Mouse (Mus musculus) G1E (cell line): ENCODE data around the gene Gipc3. TPM values are rescaled to one million over a fixed set of nuclear protein-coding genes. Genes with fewer than 3 reads are reported as not detected.

Experiments used
- ATAC-seq: 2 replicates; pipeline ENCODE4 v1.8.0; 2016; ENCODE audit warnings: mild to moderate bottlenecking; ENCODE audit not compliant: insufficient number of reproducible peaks, poor library complexity, low FRiP score, severe bottlenecking; ENCODE audit errors: extremely low read depth
- DNase-seq: peaks from one replicate; pipeline ENCODE4 v3.0.0; 2012; ENCODE audit warnings: low spot score
- H3K27me3 ChIP-seq: 2 replicates; pipeline ENCODE4 v1.6.1; 2012; ENCODE audit warnings: mild to moderate bottlenecking, low read length, inconsistent platforms; ENCODE audit not compliant: insufficient read depth
- H3K36me3 ChIP-seq: replicated peaks from 2 replicates; pipeline ENCODE3; 2012; ENCODE audit warnings: mild to moderate bottlenecking, inconsistent platforms
- H3K4me1 ChIP-seq: 2 replicates; pipeline ENCODE4 v1.6.1; 2012; ENCODE audit warnings: low read depth, low read length, inconsistent platforms, mixed read lengths; ENCODE audit not compliant: insufficient read depth
- H3K4me3 ChIP-seq: 2 replicates; pipeline ENCODE4 v1.5.1; 2012; ENCODE audit warnings: low read depth, mild to moderate bottlenecking, inconsistent platforms, low read length, moderate library complexity, mixed read lengths
- H3K9me3 ChIP-seq: replicated peaks from 2 replicates; pipeline ENCODE4 v1.6.1; 2012; ENCODE audit warnings: inconsistent platforms
- CTCF ChIP-seq: IDR thresholded peaks from 2 replicates; pipeline ENCODE4 v1.5.1; 2012; ENCODE audit warnings: low read depth, low read length, inconsistent platforms, mixed read lengths
- GATA1 ChIP-seq: IDR thresholded peaks from 2 replicates; pipeline ENCODE4 v1.6.1; 2012; ENCODE audit warnings: borderline replicate concordance, low read length, inconsistent platforms, mixed read lengths
- GATA2 ChIP-seq: IDR thresholded peaks from 2 replicates; pipeline ENCODE4 v1.6.1; 2012; ENCODE audit warnings: low read depth, low read length, inconsistent platforms, borderline replicate concordance
- POLR2AphosphoS5 ChIP-seq: IDR thresholded peaks from 2 replicates; pipeline ENCODE4 v1.6.1; 2012; ENCODE audit warnings: low read depth, low read length, inconsistent platforms; ENCODE audit not compliant: insufficient replicate concordance
- TAL1 ChIP-seq: conservative IDR thresholded peaks from 2 replicates; pipeline ENCODE4 v1.6.1; 2012; ENCODE audit warnings: low read depth, low read length, inconsistent platforms, mixed read lengths
- polyA plus RNA-seq: library from polyadenylated mRNA; stranded (reverse); fragments of >175 nt; gene quantifications from 2 replicates; pipeline ENCODE4 v1.2.3, GENCODE M21; 2012
- total RNA-seq, 2 experiments: library from RNA; stranded (forward) in 1 of 2; stranded (reverse) in 1 of 2; fragments of 200-1000 nt in 1 of 2; fragments of >200 nt in 1 of 2; fragmentation: Nextera tagmentation in 1 of 2; gene quantifications; 2 replicates each; pipeline ENCODE4 v1.2.3; 2014 to 2017

Gene Gipc3
- total and polyA plus RNA-seq, 3 experiments, result 0.11 TPM; not detected in 2

DNA sequence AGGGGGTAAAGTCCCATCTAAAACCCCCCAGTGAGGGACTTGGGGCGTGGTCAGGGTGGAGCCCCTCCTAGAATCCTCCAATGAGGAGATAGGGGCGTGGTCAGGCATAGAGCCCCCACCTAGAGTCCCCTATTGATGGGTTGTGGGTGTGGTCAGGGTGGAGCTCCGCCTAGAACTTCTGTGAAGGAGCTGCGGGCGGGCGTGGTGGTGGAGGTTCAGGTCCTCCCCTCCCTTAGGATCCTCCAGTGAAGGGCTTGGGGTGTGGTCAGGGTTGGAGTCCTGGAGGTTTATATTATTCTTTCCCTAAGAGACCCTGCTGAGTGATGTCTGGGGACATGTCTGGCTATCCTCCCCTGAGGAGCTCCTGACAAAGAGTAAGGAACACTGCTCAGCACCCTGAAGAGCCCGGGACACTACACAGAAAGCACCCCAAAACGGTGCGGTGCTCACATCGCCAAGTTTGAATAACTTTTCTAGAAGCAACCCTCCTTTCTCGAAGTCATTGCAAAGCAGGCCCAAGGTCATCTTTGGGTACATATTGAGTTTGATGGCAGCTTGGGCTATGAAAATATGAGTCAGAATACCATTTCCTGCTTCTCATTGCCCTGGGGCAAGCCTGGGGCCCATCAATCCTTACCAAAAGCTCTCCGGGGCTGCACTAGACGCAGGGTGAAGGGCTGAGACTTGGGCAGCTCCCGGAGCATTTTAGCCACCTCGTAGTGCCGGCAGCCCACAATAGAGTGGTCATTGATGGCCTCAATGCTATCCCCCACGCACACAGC is 2.3 kb downstream of the Gipc3 start:
- Histone ChIP-seq H3K4me1 (peaks cover 33% of the 10 kb centered on the region), H3K4me3 (no peak overlapping the region), H3K36me3 (peaks cover 7% of the 10 kb centered on the region), H3K9me3 (peaks cover 11% of the 10 kb centered on the region; the same call in 1 of the 2 replicates), H3K27me3 (peaks cover 42% of the 10 kb centered on the region)
- ATAC-seq, result no peak
- no peak for DNase-seq
- TF ChIP-seq CTCF (no peak), GATA1 (no peak), POLR2AphosphoS5 (no peak), TAL1 (no peak), GATA2 (no peak)

DNA sequence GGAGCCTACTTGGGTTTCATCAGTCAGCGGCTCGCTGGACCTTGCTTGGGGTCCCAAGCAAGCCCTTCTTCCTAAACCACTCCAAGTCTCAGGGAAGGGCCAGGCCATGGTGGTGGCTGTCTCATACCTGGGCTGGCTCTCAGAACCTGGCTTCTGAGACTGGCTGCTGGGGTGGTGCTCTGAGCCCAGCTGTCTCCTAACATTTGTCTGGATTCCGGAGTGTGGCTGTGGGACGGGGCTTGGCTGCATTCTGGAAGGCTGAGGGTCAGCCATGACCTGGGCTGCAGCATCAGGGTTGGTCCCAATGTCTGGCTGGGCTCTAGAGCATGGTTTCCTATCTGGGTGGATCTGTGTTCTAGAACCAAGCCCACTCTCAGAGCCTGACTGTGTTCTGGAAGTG is 6.5 kb downstream of the Gipc3 start:
- no peaks in the 10 kb centered on the region for H3K36me3 ChIP-seq
- 0 out of 2 replicates have a peak, but pooled peaks cover 3% of the 10 kb centered on the region for H3K9me3 ChIP-seq
- H3K27me3 ChIP-seq, result peaks cover 47% of the 10 kb centered on the region
- ATAC-seq, result no peak
- no peak overlapping the region for H3K4me3 ChIP-seq
- no peak for DNase-seq
- no peak for TF ChIP-seq TAL1
- no peak for TF ChIP-seq GATA2
- TF ChIP-seq CTCF, result no peak
- no peak for TF ChIP-seq GATA1
- TF ChIP-seq POLR2AphosphoS5, result no peak
- peaks cover 28% of the 10 kb centered on the region for H3K4me1 ChIP-seq

DNA sequence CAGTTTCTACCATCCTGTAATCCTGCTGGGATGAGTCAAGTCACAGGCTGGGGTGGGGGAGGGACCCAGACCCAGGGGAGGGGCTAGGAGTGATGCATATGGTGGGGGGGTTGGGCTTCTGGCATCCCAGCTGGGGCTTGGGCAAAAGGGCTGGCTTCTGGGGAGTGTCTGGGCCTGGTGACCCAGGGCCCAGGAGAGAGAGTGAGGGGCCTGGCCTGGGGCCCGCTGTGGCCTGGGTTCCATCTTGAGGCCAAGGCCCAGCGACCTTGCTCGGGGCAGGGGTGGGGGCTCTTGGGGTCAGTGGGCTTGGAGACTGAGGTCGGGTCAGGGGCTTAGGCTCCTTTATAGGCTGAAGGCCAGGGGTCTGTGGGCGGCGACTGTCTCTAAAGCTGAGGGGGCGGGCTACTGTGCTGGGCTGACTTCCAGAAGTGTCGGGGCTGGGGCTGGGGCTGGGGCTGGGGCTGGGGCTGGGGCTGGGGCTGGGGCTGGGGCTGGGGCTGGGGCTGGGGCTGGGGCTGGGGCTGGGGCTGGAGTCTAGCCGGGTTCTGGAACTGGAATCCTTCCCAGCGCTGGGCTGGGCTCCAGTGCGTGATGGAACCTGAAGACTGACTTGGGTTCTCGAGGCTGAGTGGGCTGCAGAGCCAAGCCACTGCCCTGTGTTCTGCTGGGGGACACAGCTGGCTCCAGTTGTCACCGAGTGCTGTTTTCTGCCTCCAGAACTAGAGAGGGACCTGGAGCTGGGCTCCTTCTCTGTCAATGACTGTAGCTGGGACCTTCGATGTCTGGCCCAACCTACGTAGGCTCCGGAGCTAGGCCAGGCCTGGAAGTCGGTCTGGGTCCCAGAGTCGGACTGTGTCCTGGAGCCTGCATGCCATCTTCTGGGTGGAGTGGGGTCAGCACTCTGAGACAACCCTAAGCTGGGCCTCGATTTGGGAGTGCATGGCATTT is 7.4 kb downstream of the Gipc3 start:
- DNase-seq, result no peak
- Histone ChIP-seq H3K4me3 (no peak overlapping the region), H3K4me1 (peaks cover 20% of the 10 kb centered on the region), H3K36me3 (no peaks in the 10 kb centered on the region), H3K9me3 (0 out of 2 replicates have a peak, but pooled peaks cover 3% of the 10 kb centered on the region), H3K27me3 (peaks cover 47% of the 10 kb centered on the region)
- TF ChIP-seq GATA1, result no peak
- TF ChIP-seq POLR2AphosphoS5, result no peak
- TF ChIP-seq TAL1, result no peak
- no peak for TF ChIP-seq CTCF
- no peak for TF ChIP-seq GATA2
- no peak for ATAC-seq

DNA sequence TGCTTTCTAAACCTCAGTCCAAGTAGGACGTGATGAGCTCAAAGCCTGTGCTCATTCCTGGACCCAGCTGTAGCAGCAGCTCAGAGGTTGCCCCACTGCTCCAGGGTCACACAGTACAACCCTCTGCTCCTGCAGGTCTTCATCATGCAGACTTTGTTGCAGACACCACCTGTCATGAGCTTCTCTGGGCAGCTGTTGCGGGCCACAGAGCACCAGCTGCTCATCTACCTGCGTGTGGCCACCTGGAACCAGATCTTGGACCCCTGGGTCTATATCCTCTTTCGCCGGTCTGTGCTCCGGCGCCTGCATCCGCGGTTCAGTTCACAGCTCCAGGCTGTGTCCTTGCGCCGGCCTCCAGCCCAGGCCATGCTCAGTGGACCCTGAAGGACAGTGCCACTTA is 8.7 kb downstream of the Gipc3 start:
- H3K27me3 ChIP-seq, result peaks cover 52% of the 10 kb centered on the region
- DNase-seq, result no peak
- peaks cover 18% of the 10 kb centered on the region for H3K4me1 ChIP-seq
- 0 out of 2 replicates have a peak, but pooled peaks cover 3% of the 10 kb centered on the region for H3K9me3 ChIP-seq
- TF ChIP-seq CTCF (no peak), GATA1 (no peak), GATA2 (no peak)
- peaks cover 9% of the 10 kb centered on the region for H3K36me3 ChIP-seq
- no peak for ATAC-seq
- H3K4me3 ChIP-seq, result no peak overlapping the region

DNA sequence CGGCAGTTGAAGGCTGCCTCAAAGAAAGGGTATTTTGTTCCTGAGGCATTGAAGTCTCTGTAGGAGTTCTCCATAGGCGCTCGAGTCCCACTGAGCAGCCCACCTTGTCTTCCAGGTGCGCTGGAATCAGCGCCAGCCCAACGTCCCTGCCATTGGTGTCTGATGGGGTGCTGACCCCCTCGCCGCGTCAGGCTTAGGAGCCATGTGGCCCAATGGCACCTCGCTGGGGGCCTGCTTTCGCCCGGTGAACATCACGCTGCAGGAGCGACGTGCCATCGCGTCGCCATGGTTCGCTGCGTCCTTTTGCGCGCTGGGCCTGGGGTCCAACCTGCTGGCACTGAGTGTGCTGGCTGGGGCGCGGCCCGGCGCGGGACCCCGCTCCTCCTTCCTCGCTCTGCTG is 10.8 kb downstream of the Gipc3 start:
- no peak for DNase-seq
- ATAC-seq, result no peak
- Histone ChIP-seq H3K9me3 (no peaks in the 10 kb centered on the region), H3K36me3 (peaks cover 28% of the 10 kb centered on the region), H3K27me3 (peaks cover 44% of the 10 kb centered on the region), H3K4me1 (peaks cover 30% of the 10 kb centered on the region), H3K4me3 (no peak overlapping the region)
- TF ChIP-seq CTCF (no peak), TAL1 (no peak), GATA1 (no peak), POLR2AphosphoS5 (no peak), GATA2 (no peak)

DNA sequence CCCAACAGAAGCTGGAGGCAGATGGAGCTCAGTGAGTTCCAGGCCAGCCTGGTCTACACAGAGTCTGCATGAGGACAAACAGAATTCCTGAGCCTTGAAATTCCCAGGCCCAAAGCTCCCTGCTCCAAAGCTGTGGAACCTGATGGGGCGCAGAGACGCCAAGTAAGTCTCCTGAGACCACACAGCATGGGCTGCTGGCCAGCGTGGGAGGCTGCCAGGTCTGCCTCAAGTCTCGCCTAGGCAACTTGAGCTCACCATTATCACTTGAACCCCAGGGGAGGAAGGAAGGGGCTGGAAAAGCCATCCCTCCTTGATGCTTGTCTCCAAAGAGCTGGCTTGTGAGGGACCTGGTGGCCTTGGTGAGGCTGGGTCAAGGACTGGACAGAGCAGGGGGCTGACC is 13.1 kb downstream of the Gipc3 start:
- no peak for TF ChIP-seq GATA2
- TF ChIP-seq GATA1, result no peak
- no peak for TF ChIP-seq TAL1
- TF ChIP-seq CTCF, result no peak
- TF ChIP-seq POLR2AphosphoS5, result no peak
- no peak for DNase-seq
- Histone ChIP-seq H3K36me3 (peaks cover 51% of the 10 kb centered on the region), H3K9me3 (no peaks in the 10 kb centered on the region), H3K27me3 (peaks cover 25% of the 10 kb centered on the region), H3K4me1 (peaks cover 39% of the 10 kb centered on the region), H3K4me3 (no peak overlapping the region)
- ATAC-seq, result no peak
